Mouse (Mus musculus) neural tube, embryonic 11.5 days (tissue): Measurements from ENCODE around the gene Ano4. TPM values are rescaled to one million over a fixed set of nuclear protein-coding genes. Genes with fewer than 3 reads are reported as not detected.

Experiments
- ATAC-seq: fragments of 200-750 bp; cut with Nextera tagmentation; 2 replicates; pipeline ENCODE4 v1.8.0; 2017; ENCODE audit warnings: moderate number of reproducible peaks, mild to moderate bottlenecking, moderate TSS enrichment, moderate library complexity; ENCODE audit not compliant: insufficient read depth, low FRiP score, low TSS enrichment
- DNase-seq: peaks from one replicate; pipeline ENCODE4 v3.0.0-alpha.2; 2015; ENCODE audit warnings: low spot score
- H3K27ac ChIP-seq: fragments of 300-500 bp; sonication (generic); 2 replicates; pipeline ENCODE4 v1.5.1; 2014; ENCODE audit warnings: low read depth, mild to moderate bottlenecking, low read length
- H3K27me3 ChIP-seq: fragments of 300-500 bp; sonication (generic); 2 replicates; pipeline ENCODE4 v1.6.1; 2014; ENCODE audit warnings: mild to moderate bottlenecking, low read length, mixed read lengths; ENCODE audit not compliant: control insufficient read depth, insufficient read depth
- H3K36me3 ChIP-seq: fragments of 300-500 bp; sonication (generic); 2 replicates; pipeline ENCODE4 v1.6.1; 2014; ENCODE audit warnings: mild to moderate bottlenecking, low read length, moderate library complexity, mixed read lengths; ENCODE audit not compliant: control insufficient read depth, insufficient read depth
- H3K4me1 ChIP-seq: fragments of 300-500 bp; sonication (generic); 2 replicates; pipeline ENCODE4 v1.6.1; 2014; ENCODE audit warnings: low read length, mixed read lengths; ENCODE audit not compliant: control insufficient read depth, insufficient read depth
- H3K4me2 ChIP-seq: fragments of 300-500 bp; sonication (generic); 2 replicates; pipeline ENCODE4 v1.6.1; 2014; ENCODE audit warnings: low read depth, mild to moderate bottlenecking, moderate library complexity
- H3K4me3 ChIP-seq: fragments of 300-500 bp; sonication (generic); 2 replicates; pipeline ENCODE4 v1.5.1; 2014; ENCODE audit warnings: low read depth, low read length
- H3K9ac ChIP-seq: fragments of 300-500 bp; sonication (generic); 2 replicates; pipeline ENCODE4 v1.6.1; 2014; ENCODE audit warnings: mild to moderate bottlenecking, low read length
- H3K9me3 ChIP-seq: fragments of 300-500 bp; sonication (generic); 2 replicates; pipeline ENCODE4 v1.6.1; 2016; ENCODE audit warnings: low read length; ENCODE audit not compliant: control insufficient read depth
- WGBS: fragments of 180-500 bp; shearing (Covaris S2); extraction: QIAGEN DNeasy Blood & Tissue Kit; methylation state at CpG from one replicate; pipeline ENCODE4 v1.1.7; 2014; 5-methylcytosine and 5-hydroxymethylcytosine counted together
- polyA plus RNA-seq: library from polyadenylated mRNA; unstranded; fragments of >200 nt; fragmentation: Nextera tagmentation; extraction: Ambion mirVana; gene quantifications from 2 replicates; pipeline ENCODE4 v1.2.1, GENCODE M21; 2014

Ano4 gene
- polyA plus RNA-seq, 1 experiment from 2014 or later: 1.4 TPM

DNA sequence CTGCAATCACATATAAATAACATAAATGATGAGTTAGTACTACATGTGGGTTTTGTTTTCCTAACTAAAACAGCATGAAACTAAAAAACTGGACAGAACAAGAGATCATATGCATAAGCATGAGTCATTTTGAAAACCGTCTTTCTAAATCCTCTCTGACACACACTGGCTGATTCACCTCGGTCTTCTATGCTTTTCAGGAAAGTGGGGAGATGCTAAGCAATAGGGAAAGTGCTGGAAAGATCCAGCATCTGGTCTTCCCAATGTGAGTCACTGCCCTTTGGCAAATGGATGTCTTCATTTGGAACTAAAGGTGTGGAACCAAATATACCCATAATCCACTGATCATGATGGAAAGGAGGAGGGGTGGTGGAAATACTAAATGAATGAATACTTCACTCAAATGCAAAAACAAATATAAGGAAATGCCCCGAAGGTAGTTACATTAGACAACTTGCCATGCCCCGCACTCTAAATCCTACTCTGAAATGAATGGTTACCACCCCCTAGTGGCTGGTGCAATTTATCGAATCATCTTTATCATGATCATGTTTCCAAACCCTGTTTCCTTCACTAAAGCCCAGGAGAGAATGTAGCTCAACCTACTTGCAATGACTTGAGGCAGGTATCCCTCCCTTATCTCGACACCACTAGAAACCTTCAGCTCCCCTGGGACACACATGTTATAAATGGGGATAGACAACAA is 122.1 kb downstream of the Ano4 start:
- Histone ChIP-seq H3K9me3 (no peaks in the 10 kb centered on the region), H3K27me3 (no peaks in the 10 kb centered on the region), H3K9ac (no peak overlapping the region), H3K4me3 (no peak overlapping the region), H3K27ac (no peak overlapping the region), H3K4me1 (no peaks in the 10 kb centered on the region), H3K4me2 (no peak overlapping the region), H3K36me3 (no peaks in the 10 kb centered on the region)
- ATAC-seq (no peak), DNase-seq (no peak)
- 80% methylated on average over 6 of the region's 6 CpGs for WGBS

DNA sequence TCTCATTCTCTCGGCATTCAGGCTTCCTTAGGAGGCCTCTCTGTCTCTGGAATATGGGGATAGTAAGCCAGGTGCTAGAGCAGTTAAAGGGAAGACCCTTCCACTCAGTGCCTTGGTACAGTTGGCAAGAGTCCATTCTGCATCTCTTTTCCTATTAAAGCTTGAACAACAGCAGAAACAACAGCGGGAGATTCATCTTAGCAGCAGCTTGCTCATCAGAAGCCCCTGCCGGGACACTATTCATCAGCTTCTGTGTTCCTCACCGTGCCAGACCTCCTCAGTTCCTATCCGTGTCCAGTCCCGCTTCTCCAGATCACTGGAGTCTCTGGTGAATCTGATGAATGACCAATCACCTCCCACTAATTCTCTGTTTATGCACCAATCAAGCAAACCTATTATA is 128.5 kb downstream of the Ano4 start:
- WGBS: 80% methylated on average over 6 of the region's 6 CpGs

DNA sequence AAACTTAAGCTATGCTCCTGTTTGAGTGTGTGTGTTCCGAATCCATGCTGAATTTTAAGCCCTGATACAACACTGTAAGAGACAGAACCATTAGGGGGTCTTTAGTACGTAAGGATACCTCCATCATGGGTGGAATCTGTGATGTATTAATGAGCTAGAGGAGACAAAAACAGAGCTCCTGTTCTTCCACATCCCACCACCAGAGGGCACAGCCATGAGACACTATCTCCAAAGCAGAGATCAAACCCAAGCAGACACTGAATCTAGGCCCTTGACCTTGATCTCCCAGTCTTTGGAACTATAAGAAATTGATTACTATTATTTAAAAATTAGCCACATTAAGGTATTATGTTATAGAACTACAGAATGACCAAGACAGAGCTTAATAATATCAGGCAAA is 138.7 kb downstream of the Ano4 start:
- ATAC-seq (no peak), DNase-seq (peak; percentile 38)
- Histone ChIP-seq H3K27ac (no peak overlapping the region), H3K4me2 (no peak overlapping the region), H3K36me3 (no peaks in the 10 kb centered on the region), H3K27me3 (no peaks in the 10 kb centered on the region), H3K9ac (no peak overlapping the region), H3K4me3 (no peak overlapping the region), H3K4me1 (no peaks in the 10 kb centered on the region), H3K9me3 (no peaks in the 10 kb centered on the region)
- 43% methylated on average over 2 of the region's 2 CpGs for WGBS

More for the DNA sequence above, 128.5 kb downstream of the Ano4 start:
- ATAC-seq (no peak), DNase-seq (no peak)
- Histone ChIP-seq H3K27ac (no peak overlapping the region), H3K4me3 (no peak overlapping the region), H3K27me3 (no peaks in the 10 kb centered on the region), H3K9me3 (no peaks in the 10 kb centered on the region), H3K36me3 (no peaks in the 10 kb centered on the region), H3K4me2 (no peak overlapping the region), H3K9ac (no peak overlapping the region), H3K4me1 (no peaks in the 10 kb centered on the region)

DNA sequence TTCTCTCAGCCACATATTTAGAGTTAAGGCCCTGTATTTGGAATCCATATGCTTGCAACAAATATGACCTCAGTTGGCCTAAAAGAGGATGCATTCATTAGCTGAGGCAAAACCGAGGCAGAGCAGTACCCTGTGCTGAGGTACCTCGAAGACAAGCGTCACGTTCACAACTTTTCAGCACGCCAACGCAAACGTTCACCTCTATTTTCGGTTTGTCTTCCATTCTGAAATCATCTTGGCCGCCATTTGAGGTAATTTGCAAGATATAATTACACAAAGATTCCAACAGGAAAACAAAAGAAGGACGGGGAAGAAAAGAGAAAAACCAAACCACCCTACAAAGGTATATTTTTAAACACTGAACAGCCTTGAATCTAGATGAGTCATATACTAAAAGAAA is 148.1 kb downstream of the Ano4 start:
- Histone ChIP-seq H3K27me3 (no peaks in the 10 kb centered on the region), H3K36me3 (no peaks in the 10 kb centered on the region), H3K4me2 (no peak overlapping the region), H3K4me1 (no peaks in the 10 kb centered on the region), H3K27ac (no peak overlapping the region), H3K4me3 (no peak overlapping the region), H3K9me3 (no peaks in the 10 kb centered on the region), H3K9ac (no peak overlapping the region)
- 90% methylated on average over 10 of the region's 10 CpGs for WGBS
- ATAC-seq (no peak), DNase-seq (no peak)

DNA sequence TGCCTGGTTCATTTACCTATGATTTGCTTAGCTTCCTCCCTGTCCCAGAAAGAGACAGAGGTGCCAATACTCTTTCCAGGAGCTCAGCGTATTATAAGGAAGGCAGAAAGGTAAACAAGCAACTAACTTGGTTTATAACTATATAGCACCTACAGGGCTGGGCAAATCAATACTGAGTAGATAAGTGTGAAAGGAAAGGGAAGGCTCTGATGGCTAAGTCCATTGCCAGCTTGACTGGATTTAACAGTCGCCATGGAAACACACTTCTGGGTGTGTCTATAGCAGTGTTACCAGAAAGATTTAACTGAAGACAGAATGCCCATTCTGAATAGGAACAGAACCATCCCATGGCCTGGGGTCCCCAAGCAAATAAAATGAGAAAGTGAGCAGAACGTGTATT is 149.5 kb downstream of the Ano4 start:
- no peak for ATAC-seq

DNA sequence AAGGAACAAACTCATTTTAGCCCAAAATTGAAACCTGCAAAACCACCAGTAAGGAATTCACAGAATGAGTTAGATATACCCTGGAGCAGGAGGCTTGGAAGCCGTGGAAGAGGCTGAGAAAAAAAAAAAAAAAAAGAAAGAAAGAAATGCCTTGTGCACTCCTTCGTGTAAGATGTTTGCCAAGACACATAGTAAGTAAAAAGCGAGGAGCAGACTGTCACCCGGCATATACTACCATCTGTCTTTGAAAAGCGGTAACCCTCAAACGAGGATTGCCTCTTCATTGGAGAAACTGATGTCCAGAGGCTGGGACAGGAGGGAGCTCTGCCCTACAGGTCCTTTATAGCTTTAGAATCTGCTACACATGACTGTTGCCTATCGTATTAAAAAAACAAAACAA is 150.1 kb downstream of the Ano4 start:
- Histone ChIP-seq H3K9me3 (no peaks in the 10 kb centered on the region), H3K4me1 (no peaks in the 10 kb centered on the region), H3K4me2 (no peak overlapping the region), H3K9ac (no peak overlapping the region), H3K27me3 (no peaks in the 10 kb centered on the region), H3K27ac (no peak overlapping the region), H3K4me3 (no peak overlapping the region), H3K36me3 (no peaks in the 10 kb centered on the region)
- 83% methylated on average over 7 of the region's 7 CpGs for WGBS
- ATAC-seq (no peak), DNase-seq (no peak)

More for the DNA sequence above, 149.5 kb downstream of the Ano4 start:
- DNase-seq: no peak
- no peaks in the 10 kb centered on the region for H3K9me3 ChIP-seq
- H3K4me1 ChIP-seq: no peaks in the 10 kb centered on the region
- H3K4me3 ChIP-seq: no peak overlapping the region
- no peak overlapping the region for H3K9ac ChIP-seq
- WGBS: 79% methylated on average over 3 of the region's 3 CpGs
- H3K27me3 ChIP-seq: no peaks in the 10 kb centered on the region
- H3K27ac ChIP-seq: no peak overlapping the region
- no peak overlapping the region for H3K4me2 ChIP-seq
- no peaks in the 10 kb centered on the region for H3K36me3 ChIP-seq

DNA sequence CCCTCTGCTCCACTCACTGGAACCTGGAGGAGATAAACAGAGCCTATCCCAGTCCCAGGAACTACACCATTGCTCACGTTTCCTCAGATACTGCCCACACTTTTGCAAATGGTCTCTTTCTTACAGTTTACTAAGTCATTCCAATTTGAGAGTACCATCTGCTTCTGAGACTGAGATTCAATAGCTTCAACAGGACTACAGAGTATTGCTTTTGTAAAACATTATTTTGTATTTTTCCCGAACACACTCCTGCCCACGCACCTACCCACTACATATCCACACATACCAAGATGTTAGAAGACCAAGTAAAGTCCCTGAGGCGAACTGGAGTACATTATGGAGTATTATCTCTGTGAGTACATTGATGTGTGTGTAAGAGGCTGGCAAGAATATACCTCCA is 166.6 kb downstream of the Ano4 start:
- DNase-seq (no peak), ATAC-seq (no peak)
- Histone ChIP-seq H3K9me3 (no peaks in the 10 kb centered on the region), H3K27ac (no peak overlapping the region), H3K4me2 (no peak overlapping the region), H3K4me3 (no peak overlapping the region), H3K4me1 (no peaks in the 10 kb centered on the region), H3K27me3 (no peaks in the 10 kb centered on the region), H3K9ac (no peak overlapping the region), H3K36me3 (no peaks in the 10 kb centered on the region)
- 89% methylated on average over 4 of the region's 4 CpGs for WGBS

DNA sequence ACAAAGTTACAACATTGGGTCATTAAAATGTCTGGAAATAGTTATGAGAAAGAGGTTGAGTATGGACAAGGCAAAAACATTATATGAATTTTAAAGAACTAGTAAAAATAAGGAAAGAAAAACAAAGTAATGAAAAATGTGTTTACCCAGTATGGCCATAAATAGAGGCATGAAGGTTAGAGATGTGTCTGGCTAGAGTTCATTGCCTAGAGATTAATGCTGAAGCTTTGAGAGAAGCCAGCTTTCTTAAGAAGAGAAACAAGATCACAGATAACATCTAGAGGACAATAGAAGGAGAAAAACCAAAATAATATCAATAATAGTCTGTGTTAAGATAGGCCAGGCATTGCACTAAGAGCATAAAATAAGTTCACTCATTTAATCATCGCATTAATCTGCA is 180.0 kb downstream of the Ano4 start:
- Histone ChIP-seq H3K36me3 (no peaks in the 10 kb centered on the region), H3K27ac (no peak overlapping the region), H3K4me1 (no peaks in the 10 kb centered on the region), H3K27me3 (no peaks in the 10 kb centered on the region), H3K9me3 (no peaks in the 10 kb centered on the region), H3K4me3 (no peak overlapping the region), H3K4me2 (no peak overlapping the region), H3K9ac (no peak overlapping the region)
- 94% methylated on average over 1 of the region's 1 CpGs for WGBS
- DNase-seq (no peak), ATAC-seq (no peak)

DNA sequence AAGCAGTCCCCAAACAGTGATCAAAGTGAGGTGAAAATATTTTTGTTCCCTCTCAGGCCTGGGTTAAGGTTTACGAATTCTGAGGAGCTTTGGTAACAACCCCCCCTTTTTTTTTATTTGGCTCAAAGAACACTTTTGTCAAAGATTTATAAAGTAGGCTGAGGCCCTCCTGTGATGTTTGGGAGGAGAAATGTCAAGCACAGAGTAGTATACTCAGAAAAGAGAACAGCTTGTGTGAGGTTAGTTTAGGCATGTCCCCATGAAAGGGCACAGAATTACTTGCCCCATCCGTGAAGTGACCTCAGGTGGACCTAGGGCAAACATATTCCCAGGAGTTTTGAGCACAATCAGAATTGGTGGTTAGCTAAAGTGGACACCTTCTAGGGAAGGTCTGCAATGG is 189.1 kb downstream of the Ano4 start:
- WGBS: 69% methylated on average over 2 of the region's 2 CpGs
- ATAC-seq (no peak), DNase-seq (no peak)

More for the DNA sequence above, 189.1 kb downstream of the Ano4 start:
- H3K9me3 ChIP-seq: no peaks in the 10 kb centered on the region
- no peak overlapping the region for H3K9ac ChIP-seq
- H3K27me3 ChIP-seq: no peaks in the 10 kb centered on the region
- no peak overlapping the region for H3K27ac ChIP-seq
- H3K4me3 ChIP-seq: no peak overlapping the region
- no peaks in the 10 kb centered on the region for H3K36me3 ChIP-seq
- H3K4me1 ChIP-seq: no peaks in the 10 kb centered on the region
- no peak overlapping the region for H3K4me2 ChIP-seq
